ENCODE assay signal across 27 mouse cellular contexts in the genomic region with DNA sequence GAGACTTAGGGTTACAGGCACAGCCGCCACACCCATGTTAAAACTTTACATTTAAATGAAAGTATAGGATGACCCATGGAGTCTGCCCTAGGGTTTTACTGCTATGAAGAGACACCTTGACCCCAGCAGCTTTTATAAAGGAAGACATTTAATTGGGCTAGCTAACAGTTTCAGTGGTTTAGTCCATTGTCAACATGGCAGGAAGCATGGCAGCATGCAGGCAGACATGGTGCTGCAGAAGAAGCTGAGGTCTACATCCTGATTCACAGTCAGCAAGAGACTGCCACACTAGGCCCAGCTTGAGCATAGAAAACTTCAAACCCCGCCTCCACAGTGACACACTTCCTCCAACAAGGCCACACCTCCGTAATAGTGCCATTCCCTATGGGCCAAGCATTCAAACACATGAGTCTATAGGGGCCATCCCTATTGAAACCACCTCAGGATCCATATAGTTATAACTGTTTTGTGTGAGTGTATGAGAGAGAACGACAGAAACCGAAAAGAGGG. TPM values are rescaled to one million over a fixed set of nuclear protein-coding genes. Genes with fewer than 3 reads are reported as not detected.
DNase-seq lines count a peak whose midpoint lies in the region; ATAC-seq and TF ChIP-seq lines count a peak whose summit lies in the region.
"Had no signal": no experiment of that assay in that cellular context is flagged by ENCODE, and none has a peak within 500 bp of the region (broad histone marks: within the 10 kb centered on the region; RNA-seq: fewer than 3 reads in every experiment).

No protein-coding gene starts in this region.

- no peak overlapping the region for H3K4me3 ChIP-seq in liver, embryonic 11.5 days (ENCODE audit: low read depth, low read length)
- H3K4me3 ChIP-seq in ES-Bruce4 (ENCODE audit: low read depth, low read length) = no peak overlapping the region
- H3K4me3 ChIP-seq in forebrain, embryonic 15.5 days = no peak overlapping the region
- H3K4me3 ChIP-seq: embryonic facial prominence, embryonic 12.5 days; embryonic facial prominence, embryonic 15.5 days; hindbrain, embryonic 12.5 days; hindbrain, embryonic 15.5 days had no signal

- TF ChIP-seq EP300 in ES-Bruce4 (IDR thresholded peaks at IDR 0.05; ENCODE audit: insufficient read depth, low read depth, low read length) = no peak

- TF ChIP-seq CTCF in ES-Bruce4 (IDR thresholded peaks at IDR 0.05; ENCODE audit: low read depth, low read length) = no peak

- no peak overlapping the region for H3K4me2 ChIP-seq in liver, embryonic 11.5 days
- H3K4me2 ChIP-seq in forebrain, embryonic 15.5 days (replicated peaks) = no peak overlapping the region
- H3K4me2 ChIP-seq: embryonic facial prominence, embryonic 12.5 days; embryonic facial prominence, embryonic 15.5 days; heart, embryonic 11.5 days; hindbrain, embryonic 12.5 days; hindbrain, embryonic 15.5 days had no signal

- 0 out of 2 replicates have a peak, but pooled peaks cover 3% of the 10 kb centered on the region for H3K4me1 ChIP-seq in liver, embryonic 11.5 days (replicated peaks; ENCODE audit: control insufficient read depth, insufficient read depth, low read length)
- no peaks in the 10 kb centered on the region for H3K4me1 ChIP-seq in ES-Bruce4 (ENCODE audit: control insufficient read depth, insufficient read depth, low read length)
- H3K4me1 ChIP-seq in forebrain, embryonic 15.5 days = no peaks in the 10 kb centered on the region
- H3K4me1 ChIP-seq: embryonic facial prominence, embryonic 12.5 days; embryonic facial prominence, embryonic 15.5 days; hindbrain, embryonic 12.5 days; hindbrain, embryonic 15.5 days had no signal

- peak; percentile 28 for DNase-seq in liver, embryonic 11.5 days (ENCODE audit: low spot score)
- DNase-seq in liver (no peak), R1 (ENCODE audit: low read depth, low spot score) (peak; percentile 88)
- no peak for DNase-seq in lung, postnatal 10 days
- DNase-seq: adrenal gland, adult 2 months; adrenal gland, postnatal 14 days; B cell, adult 2 months; cerebellum, adult 11 months; cerebellum, adult 2 months; cerebellum, adult 9-11 months; cerebellum, postnatal 25 days; gastrocnemius, postnatal 25 days had no signal

- H3K27me3 ChIP-seq in liver, embryonic 11.5 days (replicated peaks; ENCODE audit: control insufficient read depth, insufficient read depth, low read length) = no peaks in the 10 kb centered on the region
- H3K27me3 ChIP-seq in ES-Bruce4 (ENCODE audit: control insufficient read depth, insufficient read depth, low read length, poor library complexity, severe bottlenecking) = no peaks in the 10 kb centered on the region
- no peaks in the 10 kb centered on the region for H3K27me3 ChIP-seq in forebrain, embryonic 15.5 days
- H3K27me3 ChIP-seq: CH12.LX; embryonic facial prominence, embryonic 12.5 days; embryonic facial prominence, embryonic 15.5 days; hindbrain, embryonic 12.5 days; hindbrain, embryonic 15.5 days had no signal

- TF ChIP-seq POLR2A in ES-Bruce4 (IDR thresholded peaks at IDR 0.05; ENCODE audit: insufficient read depth, low read length) = no peak

- H3K27ac ChIP-seq in liver, embryonic 11.5 days (ENCODE audit: low read depth, low read length) = no peak overlapping the region
- peak overlapping the region; percentile 18 for H3K27ac ChIP-seq in ES-Bruce4 (ENCODE audit: insufficient read depth, low read length)
- H3K27ac ChIP-seq in forebrain, embryonic 15.5 days (replicated peaks) = no peak overlapping the region
- H3K27ac ChIP-seq: embryonic facial prominence, embryonic 12.5 days; embryonic facial prominence, embryonic 15.5 days; hindbrain, embryonic 12.5 days; hindbrain, embryonic 15.5 days had no signal

- 90% methylated on average over 5 of the region's 5 CpGs for WGBS in liver, embryonic 11.5 days
- 96% methylated on average over 5 of the region's 5 CpGs for WGBS in forebrain, embryonic 15.5 days

- H3K9ac ChIP-seq in liver, embryonic 11.5 days (ENCODE audit: low read depth, low read length) = no peak overlapping the region
- H3K9ac ChIP-seq in ES-Bruce4 (ENCODE audit: low read depth, poor library complexity, severe bottlenecking) = no peak overlapping the region
- H3K9ac ChIP-seq in forebrain, embryonic 15.5 days (replicated peaks) = no peak overlapping the region
- H3K9ac ChIP-seq: embryonic facial prominence, embryonic 12.5 days; embryonic facial prominence, embryonic 15.5 days; hindbrain, embryonic 12.5 days; hindbrain, embryonic 15.5 days had no signal

- ATAC-seq in liver, embryonic 11.5 days (replicated peaks; ENCODE audit: low FRiP score) = no peak; the same call in 1 of the 2 replicates
- ATAC-seq in forebrain, embryonic 15.5 days (replicated peaks) = no peak
- ATAC-seq: forebrain, embryonic 14.5 days; intestine, postnatal 0 days had no signal

- no peaks in the 10 kb centered on the region for H3K9me3 ChIP-seq in liver, embryonic 11.5 days (ENCODE audit: control insufficient read depth, low read length)
- peaks cover 16% of the 10 kb centered on the region for H3K9me3 ChIP-seq in ES-Bruce4 (replicated peaks; ENCODE audit: control insufficient read depth, insufficient read depth, low read length, poor library complexity, severe bottlenecking)
- H3K9me3 ChIP-seq in forebrain, embryonic 15.5 days = no peaks in the 10 kb centered on the region
- H3K9me3 ChIP-seq: embryonic facial prominence, embryonic 12.5 days; embryonic facial prominence, embryonic 15.5 days; hindbrain, embryonic 12.5 days; hindbrain, embryonic 15.5 days had no signal

- peaks cover 19% of the 10 kb centered on the region; the same call in 1 of the 2 replicates for H3K36me3 ChIP-seq in liver, embryonic 11.5 days (ENCODE audit: control insufficient read depth, insufficient read depth, low read length)
- H3K36me3 ChIP-seq in ES-Bruce4 (ENCODE audit: control insufficient read depth, insufficient read depth, low read length, poor library complexity, severe bottlenecking) = peaks cover 68% of the 10 kb centered on the region
- H3K36me3 ChIP-seq in forebrain, embryonic 15.5 days = peaks cover 52% of the 10 kb centered on the region

RNA-seq across cellular contexts. Expression of a gene that starts 13.1 kb away (rescaled TPM):
- 182 and 192 TPM in 2 replicates for polyA plus RNA-seq in liver, embryonic 11.5 days (2014; fragmentation: Nextera tagmentation; extraction: Ambion mirVana)
- 285 and 305 TPM in 2 replicates for polyA plus RNA-seq in ES-Bruce4 (2011; ENCODE audit: insufficient read depth, insufficient read length, low read depth, missing spikeins)
- 93.2 and 100 TPM in 2 replicates for polyA plus RNA-seq in forebrain, embryonic 15.5 days (2015; fragmentation: Nextera tagmentation; extraction: Ambion mirVana)

RNA-seq across cellular contexts. Expression of a gene that starts 13.3 kb away (rescaled TPM):
- polyA plus RNA-seq in liver, embryonic 11.5 days (2014; fragmentation: Nextera tagmentation; extraction: Ambion mirVana) = 10.5 and 15.4 TPM in 2 replicates
- polyA plus RNA-seq in ES-Bruce4 (2011; ENCODE audit: insufficient read depth, insufficient read length, low read depth, missing spikeins) = 26.7 and 32.5 TPM in 2 replicates
- polyA plus RNA-seq in forebrain, embryonic 15.5 days (2015; fragmentation: Nextera tagmentation; extraction: Ambion mirVana) = 7.6 and 8.0 TPM in 2 replicates

RNA-seq across cellular contexts. Expression of a gene that starts 31.6 kb away (rescaled TPM):
- polyA plus RNA-seq in liver, embryonic 11.5 days (2014; fragmentation: Nextera tagmentation; extraction: Ambion mirVana) = 0.66 TPM in 1 of 2 replicates, not detected in the other
- polyA plus RNA-seq in ES-Bruce4 (2011; ENCODE audit: insufficient read depth, insufficient read length, low read depth, missing spikeins) = 3.5 and 5.7 TPM in 2 replicates
- polyA plus RNA-seq in forebrain, embryonic 15.5 days (2015; fragmentation: Nextera tagmentation; extraction: Ambion mirVana) = not detected in 2 replicates
- polyA plus RNA-seq: adrenal gland, adult 2 months; cerebellum, adult 2 months; embryonic facial prominence, embryonic 12.5 days; forebrain, embryonic 11.5 days; forebrain, embryonic 14.5 days; gonadal fat pad, adult 2 months; heart, embryonic 11.5 days; heart, embryonic 14.5 days; heart, postnatal 0 days; hindbrain, embryonic 12.5 days; hindbrain, embryonic 15.5 days; intestine, embryonic 14.5 days; intestine, postnatal 0 days had no signal

RNA-seq across cellular contexts. Expression of a gene that starts 51.0 kb away (rescaled TPM):
- 1.6 and 1.8 TPM in 2 replicates for polyA plus RNA-seq in liver, embryonic 11.5 days (2014; fragmentation: Nextera tagmentation; extraction: Ambion mirVana)
- 2.2 and 3.2 TPM in 2 replicates for polyA plus RNA-seq in ES-Bruce4 (2011; ENCODE audit: insufficient read depth, insufficient read length, low read depth, missing spikeins)
- 1.9 and 2.9 TPM in 2 replicates for polyA plus RNA-seq in forebrain, embryonic 15.5 days (2015; fragmentation: Nextera tagmentation; extraction: Ambion mirVana)

RNA-seq across cellular contexts. Expression of a gene that starts 51.6 kb away (rescaled TPM):
- 5.3 and 6.2 TPM in 2 replicates for polyA plus RNA-seq in liver, embryonic 11.5 days (2014; fragmentation: Nextera tagmentation; extraction: Ambion mirVana)
- polyA plus RNA-seq in ES-Bruce4 (2011; ENCODE audit: insufficient read depth, insufficient read length, low read depth, missing spikeins) = 1.3 and 1.7 TPM in 2 replicates
- polyA plus RNA-seq in forebrain, embryonic 15.5 days (2015; fragmentation: Nextera tagmentation; extraction: Ambion mirVana) = 4.2 and 4.3 TPM in 2 replicates

Comparison
In these comparisons a context has a peak if more than half of its experiments do, and no peak if none do; other contexts are left out.
1. DNase-seq: peak in liver, embryonic 11.5 days (single experiment) and R1 (single experiment); none in liver (single experiment) and lung, postnatal 10 days (single experiment).